Mouse (Mus musculus) adrenal gland, adult 18-20 months (tissue): ENCODE measurements around the gene Rnf144b. TPM values are rescaled to one million over a fixed set of nuclear protein-coding genes. Genes with fewer than 3 reads are reported as not detected.

Experiments used
- DNase-seq, 2 experiments: peaks; one replicate each; pipeline ENCODE4 v3.0.0; 2021 to 2022; ENCODE audit warnings: low spot score in 2 of 2
- total RNA-seq, 2 experiments: library from RNA; stranded (reverse); gene quantifications; 1 replicate in 1 of 2; 2 replicates in 1 of 2; pipeline ENCODE4 v1.2.3; 2021

The Rnf144b gene
- total RNA-seq, 2 experiments from 2014 or later, result 4.4 to 5.0 TPM

- DNase-seq, result no peak
These were observed 131.3 kb downstream of the Rnf144b start for GRCm38 (mm10) chr13:47253711-47254110.

DNA sequence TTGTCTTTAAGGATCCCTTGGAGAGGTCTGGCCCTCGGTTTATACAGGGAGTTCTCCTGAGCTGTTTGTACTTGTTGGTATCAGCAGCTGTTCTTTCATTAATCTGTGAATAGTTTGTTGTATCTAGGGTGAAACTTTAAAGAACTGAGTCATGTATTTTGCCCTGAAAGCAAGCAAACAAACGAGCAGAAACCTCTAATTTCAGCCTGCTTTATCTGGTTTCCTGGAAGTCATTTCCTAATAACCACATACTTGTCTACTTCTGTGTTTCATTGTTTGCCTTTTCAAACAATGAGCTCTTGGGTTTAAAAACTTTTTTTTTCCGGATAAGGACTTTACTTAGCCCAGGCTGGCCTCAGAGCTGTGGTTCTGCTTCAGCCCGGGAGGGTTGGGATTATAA is 136.8 kb downstream of the Rnf144b start:
- no peak for DNase-seq

- DNase-seq, result no peak
These were observed 139.5 kb downstream of the Rnf144b start for GRCm38 (mm10) chr13:47261961-47262360.

GRCm38 (mm10) chr13:47264382-47264781 is 141.9 kb downstream of the Rnf144b start:
- DNase-seq, result no peak

- no peak for DNase-seq
These were observed 144.0 kb downstream of the Rnf144b start for GRCm38 (mm10) chr13:47266411-47266810.

DNA sequence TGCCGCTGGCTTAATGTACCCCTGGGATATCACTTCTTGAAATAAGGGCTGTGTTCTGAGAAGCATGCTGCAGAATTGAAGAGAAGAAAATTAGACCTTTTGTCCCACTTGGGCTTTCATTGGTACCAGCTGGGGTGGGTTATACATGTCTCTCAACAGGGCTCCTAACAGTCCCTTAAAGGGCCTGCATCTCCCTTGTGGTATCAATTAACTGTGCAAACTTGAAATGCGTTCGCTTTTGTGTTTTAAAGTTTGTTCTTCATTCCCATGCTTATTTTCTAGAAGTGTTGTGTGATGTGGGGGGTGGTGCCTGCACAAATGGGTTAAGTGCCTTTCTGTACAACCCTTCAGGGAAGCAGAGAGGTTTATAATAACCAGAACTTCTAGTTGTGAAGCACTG is 145.8 kb downstream of the Rnf144b start:
- DNase-seq, result no peak

- no peak for DNase-seq
These were observed 150.5 kb downstream of the Rnf144b start for GRCm38 (mm10) chr13:47272928-47273327.

DNA sequence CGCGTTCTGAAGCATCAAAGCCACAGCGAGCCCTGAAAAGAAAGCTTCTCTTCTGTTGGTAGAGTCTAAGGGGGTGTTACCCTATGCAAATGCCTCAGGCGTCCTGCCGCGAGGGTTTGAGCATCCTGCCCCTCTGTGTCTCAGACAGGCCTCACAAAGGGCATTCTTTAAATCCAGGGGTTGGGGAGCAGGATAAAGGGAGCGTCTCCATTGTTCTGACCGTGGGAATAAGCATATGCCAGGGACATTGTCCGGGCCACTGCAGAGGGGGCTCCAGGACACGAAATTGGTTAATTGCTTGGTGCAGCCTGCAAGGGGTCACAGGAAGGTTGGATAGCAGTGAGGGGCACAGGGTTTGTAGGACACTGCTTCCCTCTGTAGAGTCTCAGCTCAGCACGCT is 151.0 kb downstream of the Rnf144b start:
- no peak for DNase-seq

- no peak for DNase-seq
These were observed 151.7 kb downstream of the Rnf144b start for GRCm38 (mm10) chr13:47274139-47274538.

GRCm38 (mm10) chr13:47277000-47277823 is 154.8 kb downstream of the Rnf144b start:
- no peak for DNase-seq

- no peak for DNase-seq
These were observed 155.4 kb downstream of the Rnf144b start for GRCm38 (mm10) chr13:47277824-47278290.

DNA sequence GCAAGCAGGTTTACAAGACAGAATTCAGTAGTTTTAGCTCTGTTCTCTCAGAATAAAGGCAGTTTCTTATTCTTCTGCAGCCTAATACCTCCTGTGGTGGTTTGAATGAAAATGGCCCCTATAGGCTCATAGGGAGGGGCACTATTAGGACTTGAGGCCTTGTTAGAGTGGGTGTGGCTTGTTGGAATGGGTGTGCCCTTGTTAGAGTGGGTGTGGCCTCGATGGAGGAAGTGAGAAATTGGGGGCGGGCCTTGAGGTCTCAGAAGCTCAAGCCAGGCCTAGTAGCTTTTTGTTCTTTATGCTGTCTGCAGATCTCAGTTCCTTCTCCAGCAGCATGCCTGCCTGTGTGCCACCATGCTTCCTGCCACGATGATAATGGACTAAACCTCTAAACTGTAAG is 159.8 kb downstream of the Rnf144b start:
- no peak for DNase-seq

- DNase-seq, result peak; percentile 62 to 71
These were observed 166.0 kb downstream of the Rnf144b start for GRCm38 (mm10) chr13:47288449-47288848.

DNA sequence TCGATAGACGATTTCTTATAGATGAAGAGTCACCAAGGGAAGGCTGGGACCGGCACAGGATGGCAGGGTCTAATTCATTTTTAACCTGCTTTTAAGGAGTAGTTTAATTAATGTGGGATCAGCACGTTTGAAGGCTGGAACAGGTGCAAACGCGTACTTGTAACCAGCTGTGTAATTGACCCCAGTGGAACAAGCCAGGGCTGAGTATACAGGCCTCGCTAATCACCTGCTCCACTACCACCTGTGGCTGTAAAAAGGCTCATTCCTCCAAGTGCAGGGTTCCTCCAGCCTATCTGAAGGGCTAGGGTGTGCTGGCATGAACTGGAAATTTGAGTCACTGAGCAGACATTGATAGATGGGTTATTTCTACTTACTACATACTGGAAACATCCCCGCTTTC is 174.0 kb downstream of the Rnf144b start:
- DNase-seq, result no peak

Other genes with a start within 250 kb of the Rnf144b start
- 10 to 100 TPM; 27.1 to 30.5 TPM for gene Kif13a, start 192.8 kb upstream of the Rnf144b start, total RNA-seq
- 1 to 10 TPM; 4.8 to 5.9 TPM for gene Nhlrc1, start 107.8 kb upstream of the Rnf144b start, total RNA-seq
- 10 to 100 TPM; 10.2 to 11.1 TPM for gene Kdm1b, start 79.2 kb upstream of the Rnf144b start, total RNA-seq
- gene Tpmt, start 77.9 kb upstream of the Rnf144b start, total RNA-seq, result 10 to 100 TPM in 1 of 2 experiments, 1 to 10 TPM in 1; 5.4 to 10.3 TPM
- 10 to 100 TPM; 40.2 to 54.4 TPM for gene Dek, start 16.5 kb upstream of the Rnf144b start, total RNA-seq